Mouse (Mus musculus): ENCODE results near the gene Sapcd2. TPM values are rescaled to one million over a fixed set of nuclear protein-coding genes. Genes with fewer than 3 reads are reported as not detected.

Sapcd2 gene
- 18.3 and 19.0 TPM in 2 replicates for polyA plus RNA-seq (2012; rRNA removed)

GRCm38 (mm10) chr2:25371764-25372643 is at the start of gene Sapcd2:
TSS of gene Sapcd2 (plus strand) at chr2:25372321.

DNA sequence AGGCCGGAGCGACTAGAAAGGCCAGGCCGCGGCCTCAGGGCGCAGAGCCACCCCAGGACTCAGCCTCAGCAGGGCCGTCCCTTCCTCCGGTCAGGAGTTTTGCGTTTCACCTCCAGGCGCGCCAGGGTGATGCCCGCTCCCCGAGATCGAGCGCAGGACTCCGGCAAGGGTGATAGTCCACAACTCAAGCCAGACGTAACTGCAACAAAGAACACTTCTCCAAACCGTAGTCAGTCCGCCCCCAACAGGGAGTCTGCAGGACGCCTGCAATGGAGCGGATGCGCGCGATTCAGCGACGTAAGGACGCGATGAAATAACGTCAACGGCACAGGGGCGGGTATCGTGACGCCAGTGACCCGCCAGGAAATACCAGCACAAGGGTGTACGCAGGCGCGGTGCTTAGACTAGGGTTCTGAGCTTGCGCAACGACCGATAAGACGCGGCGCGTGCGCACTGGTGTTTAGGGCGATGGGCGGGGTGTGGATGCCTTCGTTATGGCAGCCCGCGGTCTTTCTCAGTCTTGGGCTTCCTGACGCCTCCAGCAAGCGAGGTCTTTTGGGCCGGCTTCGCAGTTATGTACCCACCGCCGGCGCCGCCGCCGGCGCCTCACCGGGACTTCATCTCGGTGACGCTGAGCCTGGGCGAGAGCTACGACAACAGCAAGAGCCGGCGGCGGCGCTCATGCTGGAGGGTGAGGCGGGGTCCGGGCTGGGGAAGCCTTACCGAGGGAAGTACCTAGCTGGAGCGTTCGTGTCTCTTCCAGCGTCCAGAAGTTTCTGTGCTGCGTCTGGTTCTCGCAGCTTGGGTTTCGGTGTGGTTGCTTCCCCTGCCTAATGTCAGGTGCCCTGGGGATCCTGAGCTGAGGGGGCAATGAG is 39.6 kb upstream of the Sapcd2 start, which contains the start of gene Man1b1:
TSS of gene Man1b1 (plus strand) at position 53 of the 875 bp plus-strand sequence.

GRCm38 (mm10) chr2:25356208-25357079 is 15.7 kb upstream of the Sapcd2 start, which contains the start of gene Dpp7:
TSS of gene Dpp7 (minus strand) at chr2:25356359.

DNA sequence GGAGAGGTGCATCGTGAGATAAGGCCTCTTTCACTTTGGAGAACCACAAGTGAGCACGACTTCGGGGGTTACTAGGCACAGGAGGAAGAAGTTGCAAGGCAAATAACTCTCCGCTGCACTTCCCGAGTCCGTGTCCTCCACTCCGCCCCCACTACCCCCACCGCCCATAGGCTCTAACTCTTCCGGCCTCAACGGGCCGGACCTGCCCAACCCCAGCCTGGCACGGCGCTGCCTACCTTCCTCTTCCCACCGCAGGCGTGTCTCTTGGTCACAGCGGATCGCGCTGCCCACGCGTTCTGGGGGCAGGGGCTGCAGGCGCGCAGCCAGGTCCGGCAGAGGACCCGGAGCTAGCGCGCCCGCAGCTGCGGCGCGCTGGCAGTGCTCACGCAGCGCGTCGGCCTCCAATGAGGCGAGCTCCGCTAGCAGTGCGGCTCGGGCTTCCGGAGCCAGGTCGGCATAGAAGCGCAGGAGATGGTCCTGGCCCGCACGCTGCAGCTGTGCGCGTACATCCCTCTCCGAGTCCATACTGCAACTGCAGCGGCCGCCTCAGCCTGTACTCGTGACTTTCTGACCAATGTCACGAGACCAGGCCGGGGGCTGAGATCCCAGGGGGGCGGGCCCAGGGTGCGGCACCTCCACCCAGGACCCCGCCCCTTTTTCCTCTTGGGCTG is 6.9 kb upstream of the Sapcd2 start, which contains the start of gene Uap1l1:
TSS of gene Uap1l1 (minus strand) at position 592 of the 671 bp plus-strand sequence.

DNA sequence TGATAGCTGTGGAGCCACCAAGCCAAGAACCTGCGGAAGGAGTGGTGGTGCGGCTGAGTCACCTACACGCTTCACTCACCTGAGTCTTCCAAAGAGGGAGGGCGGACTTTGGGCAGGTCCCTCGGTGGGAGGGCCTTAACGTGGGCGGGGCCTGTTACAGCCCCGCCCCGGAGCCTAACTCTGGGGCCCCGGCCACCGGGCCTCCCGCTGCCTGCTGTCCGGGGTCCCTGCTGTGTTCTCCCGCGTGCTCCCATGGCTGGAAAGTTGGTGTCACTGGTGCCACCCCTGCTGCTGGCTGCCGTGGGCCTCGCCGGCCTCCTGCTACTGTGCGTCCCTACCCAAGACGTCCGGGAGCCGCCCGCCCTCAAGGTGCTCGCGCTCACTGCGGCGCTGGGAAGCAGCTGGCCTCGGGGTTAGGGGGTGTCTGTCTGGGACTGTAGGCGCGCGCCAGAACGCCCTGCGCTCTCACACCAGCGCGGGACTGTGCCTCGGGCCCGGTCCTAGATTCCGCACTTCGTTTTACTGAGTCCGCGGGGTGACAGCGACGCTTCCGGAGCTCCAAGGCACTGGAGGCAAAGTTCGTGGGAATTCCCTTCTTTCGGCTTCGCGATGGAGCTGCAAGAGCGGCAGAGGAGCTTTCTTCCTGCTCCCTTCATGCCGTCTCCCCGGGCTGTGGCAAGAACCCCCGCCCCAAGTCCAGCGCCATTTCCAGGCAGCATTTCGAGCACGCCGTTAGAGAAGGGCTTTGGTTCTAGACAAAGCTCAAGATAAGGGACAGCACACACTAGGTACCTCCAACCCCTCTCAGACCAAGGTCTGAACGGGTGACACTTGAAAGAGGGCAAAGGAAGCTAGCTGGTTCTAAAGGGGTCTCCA is 23.8 kb downstream of the Sapcd2 start, which contains the start of gene Entpd2:
TSS of gene Entpd2 (plus strand) at position 154 of the 876 bp plus-strand sequence.

DNA sequence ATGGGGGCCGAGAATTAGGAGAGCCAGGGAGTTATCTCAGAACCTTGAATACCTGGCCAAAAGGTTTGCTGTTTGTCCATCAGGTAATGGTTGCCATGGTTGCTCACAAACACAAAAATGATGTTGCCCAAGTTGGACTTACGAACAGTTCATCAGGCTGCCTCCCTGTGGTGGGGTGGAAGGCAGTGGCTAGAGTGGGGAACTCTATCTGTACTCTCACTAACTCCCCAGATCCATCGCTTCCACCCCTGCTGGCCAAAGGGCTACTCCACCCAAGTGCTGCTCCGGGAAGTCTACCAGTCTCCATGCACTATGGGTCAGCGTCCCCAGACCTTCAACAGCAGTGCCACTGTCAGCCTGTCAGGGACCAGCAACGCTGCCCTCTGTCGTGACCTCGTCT is 26.9 kb downstream of the Sapcd2 start, which contains the start of gene Npdc1:
TSS of gene Npdc1 (plus strand) at position 301 of the 400 bp plus-strand sequence.

DNA sequence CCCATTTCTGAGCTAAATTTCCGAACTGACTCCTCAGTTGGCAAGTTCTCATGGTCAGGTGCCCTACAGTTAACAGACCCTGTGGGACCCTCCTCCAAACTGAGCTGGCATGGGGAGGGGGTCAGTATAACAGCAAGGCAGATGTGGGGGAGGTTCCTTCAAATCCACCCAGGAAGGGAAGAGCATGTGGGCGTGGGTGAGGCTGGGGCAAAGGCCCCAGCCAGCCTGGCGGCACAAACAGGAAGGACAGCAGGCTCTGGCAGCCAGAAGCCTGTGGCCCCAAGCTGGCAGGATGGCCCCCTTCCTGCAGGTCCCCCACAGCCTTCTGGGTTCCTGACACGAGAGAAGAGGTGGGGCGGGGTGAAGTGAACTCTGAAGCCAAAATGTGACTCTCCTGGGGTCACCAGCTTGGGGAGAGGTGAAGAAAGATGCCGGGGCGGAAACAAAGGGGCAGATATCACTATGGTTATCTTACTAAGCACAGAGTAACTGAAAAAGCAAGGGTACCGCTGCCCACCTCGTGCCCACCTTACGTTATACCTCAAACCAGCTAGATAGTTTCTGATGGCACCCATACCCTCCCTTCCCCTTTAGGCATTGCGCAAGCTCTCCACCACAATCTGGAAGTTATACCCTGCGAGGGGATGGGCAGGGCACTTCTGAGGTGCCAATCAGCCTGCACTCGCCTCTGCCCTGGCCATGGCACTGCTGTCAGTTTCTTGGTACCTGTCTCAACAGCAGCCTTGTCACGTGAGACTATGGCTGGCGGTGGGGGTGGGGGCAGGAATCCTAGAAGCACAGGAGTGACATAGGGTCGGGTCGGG is 50.7 kb downstream of the Sapcd2 start, which contains the start of gene Fut7:
TSS of gene Fut7 (plus strand) at position 681 of the 824 bp plus-strand sequence.

Other genes starting within 250 kb of the Sapcd2 start
- gene Nrarp, start 191.6 kb upstream of the Sapcd2 start, polyA plus RNA-seq (2012; rRNA removed) = 3.4 and 4.2 TPM in 2 replicates
- 2.9 and 4.0 TPM in 2 replicates for gene Tor4a, start 175.4 kb upstream of the Sapcd2 start, polyA plus RNA-seq (2012; rRNA removed)
- 16.1 and 18.8 TPM in 2 replicates for gene Nelfb, start 160.8 kb upstream of the Sapcd2 start, polyA plus RNA-seq (2012; rRNA removed)
- gene Stpg3, start 157.7 kb upstream of the Sapcd2 start, polyA plus RNA-seq (2012; rRNA removed) = not detected in 2 replicates
- gene Fam166a, start 153.6 kb upstream of the Sapcd2 start, polyA plus RNA-seq (2012; rRNA removed) = 0.03 and 1.2 TPM in 2 replicates
- gene Tubb4b, start 147.6 kb upstream of the Sapcd2 start, polyA plus RNA-seq (2012; rRNA removed) = 658 and 704 TPM in 2 replicates
- not detected in 2 replicates for gene Slc34a3, start 138.0 kb upstream of the Sapcd2 start, polyA plus RNA-seq (2012; rRNA removed)
- 0.02 TPM in 1 of 2 replicates, not detected in the other for gene Rnf224, start 135.5 kb upstream of the Sapcd2 start, polyA plus RNA-seq (2012; rRNA removed)
- gene Rnf208, start 130.1 kb upstream of the Sapcd2 start, polyA plus RNA-seq (2012; rRNA removed) = 0.60 and 0.69 TPM in 2 replicates
- gene Cysrt1, start 129.9 kb upstream of the Sapcd2 start, polyA plus RNA-seq (2012; rRNA removed) = not detected in 2 replicates
- gene AL732309.1, start 125.5 kb upstream of the Sapcd2 start, polyA plus RNA-seq (2012; rRNA removed) = 4.7 and 5.3 TPM in 2 replicates
- gene Tmem203, start 116.9 kb upstream of the Sapcd2 start, polyA plus RNA-seq (2012; rRNA removed) = 6.5 and 7.9 TPM in 2 replicates
- 2.0 and 3.1 TPM in 2 replicates for gene Tprn, start 109.7 kb upstream of the Sapcd2 start, polyA plus RNA-seq (2012; rRNA removed)
- 70.9 and 83.9 TPM in 2 replicates for gene Ssna1, start 99.9 kb upstream of the Sapcd2 start, polyA plus RNA-seq (2012; rRNA removed)
- gene Anapc2, start 99.8 kb upstream of the Sapcd2 start, polyA plus RNA-seq (2012; rRNA removed) = 21.4 and 24.9 TPM in 2 replicates
- gene Tmem210, start 84.2 kb upstream of the Sapcd2 start, polyA plus RNA-seq (2012; rRNA removed) = not detected in 2 replicates
- gene Lrrc26, start 82.4 kb upstream of the Sapcd2 start, polyA plus RNA-seq (2012; rRNA removed) = 0.02 TPM in 1 of 2 replicates, not detected in the other
- 0.02 and 0.03 TPM in 2 replicates for gene Grin1, start 53.1 kb upstream of the Sapcd2 start, polyA plus RNA-seq (2012; rRNA removed)
- 5.0 and 8.0 TPM in 2 replicates for gene Man1b1, start 40.0 kb upstream of the Sapcd2 start, polyA plus RNA-seq (2012; rRNA removed)
- gene Dpp7, start 16.0 kb upstream of the Sapcd2 start, polyA plus RNA-seq (2012; rRNA removed) = 9.5 and 11.0 TPM in 2 replicates
- 3.3 and 4.3 TPM in 2 replicates for gene Uap1l1, start 6.6 kb upstream of the Sapcd2 start, polyA plus RNA-seq (2012; rRNA removed)
- 0.18 and 0.22 TPM in 2 replicates for gene Entpd2, start 23.6 kb downstream of the Sapcd2 start, polyA plus RNA-seq (2012; rRNA removed)
- gene Npdc1, start 27.0 kb downstream of the Sapcd2 start, polyA plus RNA-seq (2012; rRNA removed) = 3.2 and 3.7 TPM in 2 replicates
- 0.37 and 0.68 TPM in 2 replicates for gene Fut7, start 50.9 kb downstream of the Sapcd2 start, polyA plus RNA-seq (2012; rRNA removed)
- 1.9 and 2.4 TPM in 2 replicates for gene Abca2, start 56.4 kb downstream of the Sapcd2 start, polyA plus RNA-seq (2012; rRNA removed)
- gene Clic3, start 84.5 kb downstream of the Sapcd2 start, polyA plus RNA-seq (2012; rRNA removed) = 0.14 and 0.23 TPM in 2 replicates
- 7.5 and 7.9 TPM in 2 replicates for gene Paxx, start 88.8 kb downstream of the Sapcd2 start, polyA plus RNA-seq (2012; rRNA removed)
- gene Ptgds, start 97.7 kb downstream of the Sapcd2 start, polyA plus RNA-seq (2012; rRNA removed) = 0.21 TPM in 2 replicates
- gene Lcn12, start 121.6 kb downstream of the Sapcd2 start, polyA plus RNA-seq (2012; rRNA removed) = not detected in 2 replicates
- gene Fbxw5, start 128.4 kb downstream of the Sapcd2 start, polyA plus RNA-seq (2012; rRNA removed) = 4.5 and 8.5 TPM in 2 replicates
- 19.1 and 24.6 TPM in 2 replicates for gene C8g, start 129.4 kb downstream of the Sapcd2 start, polyA plus RNA-seq (2012; rRNA removed)
- 5.3 and 6.8 TPM in 2 replicates for gene Traf2, start 174.6 kb downstream of the Sapcd2 start, polyA plus RNA-seq (2012; rRNA removed)
- gene Edf1, start 185.5 kb downstream of the Sapcd2 start, polyA plus RNA-seq (2012; rRNA removed) = 107 and 113 TPM in 2 replicates
- gene Mamdc4, start 202.5 kb downstream of the Sapcd2 start, polyA plus RNA-seq (2012; rRNA removed) = 6.2 and 6.3 TPM in 2 replicates
- gene Phpt1, start 202.9 kb downstream of the Sapcd2 start, polyA plus RNA-seq (2012; rRNA removed) = 32.3 and 33.8 TPM in 2 replicates
- gene Ajm1, start 209.4 kb downstream of the Sapcd2 start, polyA plus RNA-seq (2012; rRNA removed) = 0.02 and 0.06 TPM in 2 replicates
- gene Rabl6, start 236.2 kb downstream of the Sapcd2 start, polyA plus RNA-seq (2012; rRNA removed) = 20.4 and 22.4 TPM in 2 replicates
- gene Ccdc183, start 245.4 kb downstream of the Sapcd2 start, polyA plus RNA-seq (2012; rRNA removed) = not detected in 2 replicates
- gene Tmem141, start 249.7 kb downstream of the Sapcd2 start, polyA plus RNA-seq (2012; rRNA removed) = 9.5 and 10.0 TPM in 2 replicates

All from liver, embryonic 14 days (tissue).